Mouse (Mus musculus): ENCODE data around the gene Sox6. TPM values are rescaled to one million over a fixed set of nuclear protein-coding genes. Genes with fewer than 3 reads are reported as not detected.

The Sox6 gene
- polyA plus RNA-seq, 1 experiment = 3.9 TPM

DNA sequence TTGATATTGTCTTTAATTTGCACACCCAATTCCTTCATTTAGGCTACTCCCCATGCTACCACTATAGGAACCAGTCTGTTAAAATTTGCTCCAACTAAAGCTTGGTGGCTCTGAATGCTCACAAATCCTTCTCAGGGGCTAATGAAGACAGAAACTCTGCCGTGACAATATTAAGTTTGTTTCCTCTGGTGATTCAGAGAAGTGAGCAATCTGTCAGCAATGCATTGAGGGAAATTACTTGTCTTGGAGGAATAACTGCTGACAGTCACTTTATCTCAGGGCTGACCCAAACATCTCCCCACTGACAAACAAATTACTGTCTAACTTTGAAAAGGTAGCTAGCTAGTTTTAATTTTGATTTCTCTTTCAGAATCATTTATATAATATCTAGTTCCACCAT, 463.8 kb downstream of the Sox6 start:
- no peak for DNase-seq
- H3K4me1 ChIP-seq (ENCODE audit: control insufficient read depth, insufficient read depth, low read length) = no peaks in the 10 kb centered on the region
- WGBS = 34% methylated on average over 1 of the region's 1 CpGs
- TF ChIP-seq CTCF (IDR thresholded peaks at IDR 0.05; ENCODE audit: insufficient read depth, low read length) (no peak), POLR2A (IDR thresholded peaks at IDR 0.05; ENCODE audit: borderline replicate concordance, extremely low read depth, low read depth, low read length) (no peak)
- no peak overlapping the region for H3K4me3 ChIP-seq (replicated peaks; ENCODE audit: extremely low read depth, low read depth, low read length)

DNA sequence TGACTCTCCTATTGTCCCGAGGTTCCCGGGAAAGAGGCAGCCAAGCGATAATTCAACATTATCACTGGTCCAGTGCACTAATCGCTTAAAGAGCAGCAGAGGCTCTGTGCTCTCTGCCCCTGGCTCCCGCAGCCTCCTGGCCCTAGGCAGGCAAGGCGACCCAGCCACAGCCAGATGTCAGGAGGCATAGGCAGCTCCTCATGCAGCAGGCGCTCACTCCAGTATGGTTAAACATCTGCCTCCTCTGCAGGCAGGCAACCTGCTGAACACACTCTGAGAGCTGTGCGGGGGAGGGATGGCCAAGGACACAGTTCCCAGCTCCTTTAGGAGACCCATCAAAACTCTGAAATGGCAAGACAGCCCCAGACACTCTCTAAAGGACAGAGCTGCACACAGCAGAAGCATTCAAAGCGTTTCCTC, 469.8 kb downstream of the Sox6 start:
- Histone ChIP-seq H3K4me3 (replicated peaks; ENCODE audit: extremely low read depth, low read depth, low read length) (no peak overlapping the region), H3K4me1 (ENCODE audit: control insufficient read depth, insufficient read depth, low read length) (no peaks in the 10 kb centered on the region)
- no peak for TF ChIP-seq POLR2A (IDR thresholded peaks at IDR 0.05; ENCODE audit: borderline replicate concordance, extremely low read depth, low read depth, low read length)
- no peak for TF ChIP-seq CTCF (IDR thresholded peaks at IDR 0.05; ENCODE audit: insufficient read depth, low read length)
- 56% methylated on average over 9 of the region's 9 CpGs for WGBS
- no peak for DNase-seq

DNA sequence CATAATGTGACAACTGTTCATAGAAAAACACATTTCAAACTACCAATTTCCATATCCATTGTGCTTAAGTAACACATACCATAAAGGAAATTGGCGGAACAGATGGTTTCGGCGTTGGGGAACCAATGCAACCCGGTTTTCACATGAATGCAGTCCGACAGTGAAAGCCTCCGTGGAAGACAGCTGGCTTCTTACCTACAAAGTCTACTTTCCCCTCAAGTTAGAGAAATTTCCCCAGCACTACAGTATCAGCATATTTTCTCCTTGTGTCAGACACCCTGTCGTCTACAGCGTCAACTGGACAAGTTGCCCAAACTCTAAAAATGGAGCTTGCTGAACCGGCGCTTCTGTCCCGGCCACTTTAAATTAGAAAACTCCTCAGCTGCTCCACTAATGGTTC, 470.3 kb downstream of the Sox6 start:
- TF ChIP-seq POLR2A (IDR thresholded peaks at IDR 0.05; ENCODE audit: borderline replicate concordance, extremely low read depth, low read depth, low read length) (no peak), CTCF (IDR thresholded peaks at IDR 0.05; ENCODE audit: insufficient read depth, low read length) (no peak)
- WGBS = 86% methylated on average over 11 of the region's 11 CpGs
- DNase-seq = no peak
- Histone ChIP-seq H3K4me3 (replicated peaks; ENCODE audit: extremely low read depth, low read depth, low read length) (no peak overlapping the region), H3K4me1 (ENCODE audit: control insufficient read depth, insufficient read depth, low read length) (no peaks in the 10 kb centered on the region)

DNA sequence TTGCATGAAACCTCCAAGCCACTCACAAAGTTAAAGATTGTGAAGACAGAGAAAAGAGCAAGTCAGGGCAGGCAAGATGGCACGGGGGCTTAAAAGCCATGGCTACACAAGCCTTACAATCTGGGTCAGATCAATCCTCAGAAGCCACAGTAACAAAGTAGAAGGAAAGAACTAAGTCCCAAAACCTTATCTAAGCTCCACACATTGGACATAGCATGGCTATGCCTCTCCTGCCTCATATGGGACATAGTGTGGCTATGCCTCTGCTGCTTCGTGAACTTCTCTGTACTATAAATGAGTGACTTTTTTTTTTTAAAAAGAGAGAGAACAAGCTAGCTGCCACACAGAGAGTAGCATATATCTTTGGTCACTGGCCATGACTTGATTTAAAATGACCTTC, 471.8 kb downstream of the Sox6 start:
- DNase-seq = no peak
- Histone ChIP-seq H3K4me3 (replicated peaks; ENCODE audit: extremely low read depth, low read depth, low read length) (no peak overlapping the region), H3K4me1 (ENCODE audit: control insufficient read depth, insufficient read depth, low read length) (no peaks in the 10 kb centered on the region)
- WGBS = 98% methylated on average over 2 of the region's 2 CpGs
- no peak for TF ChIP-seq CTCF (IDR thresholded peaks at IDR 0.05; ENCODE audit: insufficient read depth, low read length)
- TF ChIP-seq POLR2A (IDR thresholded peaks at IDR 0.05; ENCODE audit: borderline replicate concordance, extremely low read depth, low read depth, low read length) = no peak

DNA sequence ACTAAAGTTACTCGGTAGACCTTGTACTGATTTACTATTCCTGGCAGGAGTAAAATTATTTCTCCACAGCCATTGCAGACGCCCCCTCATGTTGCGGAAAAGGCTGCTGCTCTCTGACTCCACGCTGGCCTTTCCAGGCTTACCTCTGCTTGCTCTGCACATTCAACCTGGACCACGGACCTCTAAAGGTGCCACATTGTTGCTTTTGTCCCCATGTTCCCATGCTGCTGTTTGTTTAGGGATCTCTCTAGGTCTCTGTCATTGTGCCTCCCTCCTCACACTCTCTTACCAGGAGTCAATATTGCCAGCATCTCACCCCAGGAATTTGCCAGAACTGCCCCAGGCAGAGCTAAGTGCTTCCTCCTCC, 473.6 kb downstream of the Sox6 start:
- no peak for TF ChIP-seq POLR2A (IDR thresholded peaks at IDR 0.05; ENCODE audit: borderline replicate concordance, extremely low read depth, low read depth, low read length)
- no peak for TF ChIP-seq CTCF (IDR thresholded peaks at IDR 0.05; ENCODE audit: insufficient read depth, low read length)

DNA sequence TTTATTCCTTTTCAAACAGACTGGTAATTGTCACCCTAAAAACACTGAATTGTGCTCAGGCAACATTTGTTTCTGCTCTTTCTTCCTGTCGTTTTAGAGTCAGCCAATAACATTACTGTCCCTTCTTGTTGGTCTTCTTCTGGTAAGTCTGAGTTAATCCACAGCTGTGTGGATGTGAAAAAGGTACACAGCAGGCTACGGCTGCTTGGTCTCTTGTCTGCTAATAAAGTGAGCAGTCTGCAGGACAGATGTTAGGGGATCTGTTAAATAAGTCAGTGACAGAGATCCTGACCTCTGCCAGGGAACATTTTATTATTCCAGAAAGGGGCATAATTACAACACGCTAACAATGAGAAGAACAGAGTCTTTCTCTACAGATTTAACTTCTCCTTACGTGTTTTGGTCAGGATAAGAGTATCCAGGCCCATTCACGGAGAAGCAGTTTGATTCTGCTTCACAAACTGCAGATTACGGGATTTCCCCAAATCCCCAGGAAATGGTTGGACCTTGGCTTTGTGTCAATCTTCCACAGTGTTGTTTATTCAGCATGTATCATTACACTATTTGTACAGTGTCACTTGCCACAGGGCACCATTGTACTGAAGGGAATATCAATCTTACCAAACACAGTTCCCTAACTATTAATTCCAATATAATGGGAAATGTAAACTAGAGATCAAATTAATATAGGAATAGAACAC, 474.1 kb downstream of the Sox6 start:
- no peak for DNase-seq
- no peak for TF ChIP-seq POLR2A (IDR thresholded peaks at IDR 0.05; ENCODE audit: borderline replicate concordance, extremely low read depth, low read depth, low read length)
- TF ChIP-seq CTCF (IDR thresholded peaks at IDR 0.05; ENCODE audit: insufficient read depth, low read length) = no peak
- Histone ChIP-seq H3K4me3 (replicated peaks; ENCODE audit: extremely low read depth, low read depth, low read length) (no peak overlapping the region), H3K4me1 (ENCODE audit: control insufficient read depth, insufficient read depth, low read length) (no peaks in the 10 kb centered on the region)
- 44% methylated on average over 6 of the region's 6 CpGs for WGBS

More for the DNA sequence above, 473.6 kb downstream of the Sox6 start:
- Histone ChIP-seq H3K4me3 (replicated peaks; ENCODE audit: extremely low read depth, low read depth, low read length) (no peak overlapping the region), H3K4me1 (ENCODE audit: control insufficient read depth, insufficient read depth, low read length) (no peaks in the 10 kb centered on the region)
- 61% methylated on average over 5 of the region's 5 CpGs for WGBS
- DNase-seq = no peak

DNA sequence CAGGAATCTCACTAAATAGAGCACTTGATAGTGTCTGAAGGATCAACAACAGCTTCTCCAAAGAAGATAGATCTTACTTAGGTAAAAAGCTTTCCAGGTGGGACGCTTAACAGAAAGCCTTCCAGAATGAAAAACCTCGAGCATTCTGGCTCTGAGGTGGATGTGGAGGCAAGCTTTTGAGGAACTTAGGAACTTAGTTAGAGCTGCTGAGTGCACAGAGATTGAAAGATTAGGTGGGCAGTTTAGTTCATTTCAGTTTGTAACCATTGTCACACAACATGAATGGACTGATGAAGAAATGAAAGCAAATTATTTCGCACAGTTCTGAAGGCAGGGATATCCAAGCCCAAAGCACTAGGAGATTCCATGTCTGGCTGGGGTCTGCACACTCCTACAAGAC, 481.9 kb downstream of the Sox6 start:
- WGBS = 67% methylated on average over 3 of the region's 3 CpGs
- TF ChIP-seq CTCF (IDR thresholded peaks at IDR 0.05; ENCODE audit: insufficient read depth, low read length) (no peak), POLR2A (IDR thresholded peaks at IDR 0.05; ENCODE audit: borderline replicate concordance, extremely low read depth, low read depth, low read length) (no peak)
- Histone ChIP-seq H3K4me1 (ENCODE audit: control insufficient read depth, insufficient read depth, low read length) (no peaks in the 10 kb centered on the region), H3K4me3 (replicated peaks; ENCODE audit: extremely low read depth, low read depth, low read length) (no peak overlapping the region)
- no peak for DNase-seq

DNA sequence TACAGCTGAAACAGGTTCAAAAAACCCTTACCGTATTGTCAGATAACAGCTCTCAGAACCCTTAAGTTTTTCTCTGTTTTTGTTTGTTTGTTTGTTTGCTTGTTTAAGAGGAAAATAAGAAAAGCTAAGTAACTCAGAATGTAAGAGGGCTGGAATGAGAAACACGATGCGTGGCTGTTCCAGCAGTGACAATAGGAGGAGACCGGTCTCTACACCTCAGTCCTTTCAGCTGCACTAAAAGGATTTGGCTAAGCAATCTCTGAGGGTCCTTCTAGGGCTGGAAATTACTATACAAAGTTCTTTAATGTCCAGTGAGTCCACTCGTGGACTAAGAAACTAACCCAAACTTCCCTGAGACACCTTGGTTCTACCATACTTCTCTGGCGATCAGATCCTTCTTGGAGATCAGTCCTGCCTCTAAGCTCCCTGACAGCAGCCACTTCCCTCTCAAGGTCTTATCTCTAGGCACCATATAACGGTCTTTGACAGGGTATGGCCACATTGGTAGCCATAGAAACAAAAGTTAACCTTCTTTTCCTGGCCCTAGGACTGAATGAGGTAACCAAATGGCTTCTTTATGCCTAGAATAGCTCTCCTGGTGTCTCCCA, 488.3 kb downstream of the Sox6 start:
- Histone ChIP-seq H3K4me3 (replicated peaks; ENCODE audit: extremely low read depth, low read depth, low read length) (no peak overlapping the region), H3K4me1 (ENCODE audit: control insufficient read depth, insufficient read depth, low read length) (no peaks in the 10 kb centered on the region)
- 69% methylated on average over 7 of the region's 7 CpGs for WGBS
- no peak for DNase-seq
- no peak for TF ChIP-seq CTCF (IDR thresholded peaks at IDR 0.05; ENCODE audit: insufficient read depth, low read length)
- no peak for TF ChIP-seq POLR2A (IDR thresholded peaks at IDR 0.05; ENCODE audit: borderline replicate concordance, extremely low read depth, low read depth, low read length)

DNA sequence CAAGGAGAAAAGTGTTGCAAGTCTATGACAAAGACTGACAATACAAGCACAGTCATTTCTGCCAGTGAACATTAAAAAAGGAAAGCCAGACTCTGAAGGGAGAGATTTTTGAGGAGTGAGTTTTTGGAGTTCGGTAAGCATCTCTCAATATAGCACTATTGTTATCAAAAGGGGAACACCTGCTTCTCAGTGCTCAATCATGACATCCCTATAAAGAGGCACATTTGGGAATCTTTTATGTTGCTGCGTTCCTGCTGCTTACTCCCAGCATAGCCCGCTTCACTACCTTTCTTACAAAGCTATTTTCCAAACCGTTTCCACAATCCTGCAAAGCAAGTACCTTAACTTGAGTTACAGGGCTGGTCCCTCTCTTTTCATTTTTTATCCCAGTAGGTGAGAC, 488.9 kb downstream of the Sox6 start:
- DNase-seq = no peak
- no peak overlapping the region for H3K4me3 ChIP-seq (replicated peaks; ENCODE audit: extremely low read depth, low read depth, low read length)
- H3K4me1 ChIP-seq (ENCODE audit: control insufficient read depth, insufficient read depth, low read length) = no peaks in the 10 kb centered on the region
- 79% methylated on average over 4 of the region's 4 CpGs for WGBS
- TF ChIP-seq POLR2A (IDR thresholded peaks at IDR 0.05; ENCODE audit: borderline replicate concordance, extremely low read depth, low read depth, low read length) (no peak), CTCF (IDR thresholded peaks at IDR 0.05; ENCODE audit: insufficient read depth, low read length) (no peak)

All from lung, adult 2 months (tissue).